Mouse (Mus musculus) adrenal gland, adult 2 months (tissue): ENCODE measurements around the gene Kifc5b. TPM values are rescaled to one million over a fixed set of nuclear protein-coding genes. Genes with fewer than 3 reads are reported as not detected.
"Not testable (repeated sequence)": the region's sequence is repeated elsewhere in the genome, so short reads cannot be mapped to it uniquely, and the experiment has no call there.

Source experiments
- DNase-seq: peaks from one replicate; pipeline ENCODE4 v3.0.0; 2021
- microRNA-seq, 2 experiments: library from miRNA; unstranded; fragments of <30 nt; microRNA quantifications; one replicate each; pipeline ENCODE4 v1.2.0; 2021
- polyA plus RNA-seq: library from polyadenylated mRNA; depleted of rRNA; stranded (reverse); fragments of >200 nt; gene quantifications from 2 replicates; pipeline ENCODE4 v1.2.3, GENCODE M21; 2012; rRNA removed
- total RNA-seq, 2 experiments: library from RNA; stranded (reverse); gene quantifications; 2 replicates each; pipeline ENCODE4 v1.2.3; 2021

Gene Kifc5b
- total and polyA plus RNA-seq, 3 experiments = 1.0 to 2.1 (median 1.3) TPM

GRCm38 (mm10) chr17:26971247-26971905 lies 54.5 kb downstream of the Kifc5b start:
- no peak for DNase-seq

- DNase-seq = no peak
These were observed 55.2 kb downstream of the Kifc5b start for GRCm38 (mm10) chr17:26972107-26972506.

GRCm38 (mm10) chr17:26972703-26973574 lies 56.0 kb downstream of the Kifc5b start, which contains the start of gene Zbtb9:
Gene Zbtb9 (plus strand): TSS chr17:26973167.
- peak; percentile 98 for DNase-seq

GRCm38 (mm10) chr17:26974547-26974946 lies 57.7 kb downstream of the Kifc5b start:
- no peak for DNase-seq

- no peak for DNase-seq
These were observed 58.5 kb downstream of the Kifc5b start for GRCm38 (mm10) chr17:26975415-26975814.

- not testable (repeated sequence) for DNase-seq
These were observed 60.5 kb downstream of the Kifc5b start for GRCm38 (mm10) chr17:26977354-26977753.

GRCm38 (mm10) chr17:26979426-26979825 lies 62.5 kb downstream of the Kifc5b start:
- DNase-seq = no peak

GRCm38 (mm10) chr17:26981050-26981449 lies 64.2 kb downstream of the Kifc5b start:
- no peak for DNase-seq

Small RNA genes within 50 kb of the gene (microRNA-seq; reads per million reads assigned to microRNA genes)
- gene Gm27775 (0 reads per million in 2 experiments), gene Mir3083 (0.41 to 1.3 reads per million in 2 experiments), gene Mir6968 (2.2 to 3.7 reads per million in 2 experiments)

Other genes with a start within 250 kb of the Kifc5b start
- 10 to 100 TPM; 66.8 to 75.4 TPM for gene Crebrf, start 201.4 kb upstream of the Kifc5b start, total RNA-seq
- gene Crebrf, start 201.4 kb upstream of the Kifc5b start, polyA plus RNA-seq = 1.2 TPM in 2 replicates
- gene Bnip1, start 136.0 kb upstream of the Kifc5b start, total RNA-seq = 10 to 100 TPM; 22.1 to 22.3 TPM
- 10.1 and 12.9 TPM in 2 replicates for gene Bnip1, start 136.0 kb upstream of the Kifc5b start, polyA plus RNA-seq
- gene Nkx2-5, start 72.1 kb upstream of the Kifc5b start, total RNA-seq = not detected
- gene Nkx2-5, start 72.1 kb upstream of the Kifc5b start, polyA plus RNA-seq = 0.16 and 0.26 TPM in 2 replicates
- gene Phf1, start 16.0 kb downstream of the Kifc5b start, total RNA-seq = 10 to 100 TPM; 35.2 to 36.4 TPM
- 202 and 271 TPM in 2 replicates for gene Phf1, start 16.0 kb downstream of the Kifc5b start, polyA plus RNA-seq
- gene Cuta, start 22.5 kb downstream of the Kifc5b start, total RNA-seq = 100 to 1,000 TPM; 145 to 164 TPM
- 378 and 381 TPM in 2 replicates for gene Cuta, start 22.5 kb downstream of the Kifc5b start, polyA plus RNA-seq
- 10 to 100 TPM; 14.3 to 21.8 TPM for gene Syngap1, start 24.2 kb downstream of the Kifc5b start, total RNA-seq
- gene Syngap1, start 24.2 kb downstream of the Kifc5b start, polyA plus RNA-seq = 51.6 and 56.0 TPM in 2 replicates
- gene Zbtb9, start 56.1 kb downstream of the Kifc5b start, total RNA-seq = 1 to 10 TPM; 4.6 to 8.7 TPM
- gene Zbtb9, start 56.1 kb downstream of the Kifc5b start, polyA plus RNA-seq = 6.9 and 7.1 TPM in 2 replicates
- gene Bak1, start 111.9 kb downstream of the Kifc5b start, total RNA-seq = 10 to 100 TPM; 35.0 to 41.6 TPM
- 45.3 and 57.4 TPM in 2 replicates for gene Bak1, start 111.9 kb downstream of the Kifc5b start, polyA plus RNA-seq
- gene Itpr3, start 140.2 kb downstream of the Kifc5b start, total RNA-seq = 1 to 10 TPM; 5.0 to 6.7 TPM
- gene Itpr3, start 140.2 kb downstream of the Kifc5b start, polyA plus RNA-seq = 6.0 and 6.9 TPM in 2 replicates
- gene Uqcc2, start 216.8 kb downstream of the Kifc5b start, total RNA-seq = 100 to 1,000 TPM; 218 to 406 TPM
- 132 and 172 TPM in 2 replicates for gene Uqcc2, start 216.8 kb downstream of the Kifc5b start, polyA plus RNA-seq